Mouse (Mus musculus) thymus, adult 2 months (tissue): Measurements from ENCODE around the gene Hils1.

Experiments
- CTCF ChIP-seq: fragments of 200-500 bp; IDR thresholded peaks from 2 replicates; pipeline ENCODE4 v1.5.1; 2012; ENCODE audit warnings: mild to moderate bottlenecking, control low read depth, low read length, moderate library complexity, borderline replicate concordance; ENCODE audit not compliant: control insufficient read depth, poor library complexity, insufficient read depth; ENCODE audit errors: extremely low read depth
- POLR2A ChIP-seq: fragments of 200-500 bp; IDR thresholded peaks from 2 replicates; pipeline ENCODE4 v1.6.1; 2012; ENCODE audit warnings: mild to moderate bottlenecking, low read length, control low read depth, moderate library complexity; ENCODE audit not compliant: control insufficient read depth, poor library complexity, insufficient read depth; ENCODE audit errors: extremely low read depth

GRCm38 (mm10) chr11:94991641-94992479, 24.5 kb downstream of the Hils1 start:
- 0 out of 2 replicates have a peak, but pooled peaks have one; percentile 8 for TF ChIP-seq POLR2A
- TF ChIP-seq CTCF: 0 out of 2 replicates have a peak, but pooled peaks have one; percentile 3
